Mouse (Mus musculus) limb, embryonic 13.5 days (tissue): ENCODE measurements around the gene Afap1. TPM values are rescaled to one million over a fixed set of nuclear protein-coding genes. Genes with fewer than 3 reads are reported as not detected.

Experiments
- ATAC-seq: fragments of 200-750 bp; cut with Nextera tagmentation; 2 replicates; pipeline ENCODE4 v1.8.0; 2017; ENCODE audit warnings: low read depth, moderate number of reproducible peaks, moderate TSS enrichment; ENCODE audit not compliant: low FRiP score
- H3K27ac ChIP-seq: fragments of 300-500 bp; sonication (generic); 2 replicates; pipeline ENCODE4 v1.5.1; 2015; ENCODE audit warnings: inconsistent platforms, mild to moderate bottlenecking, moderate library complexity
- H3K27me3 ChIP-seq: fragments of 300-500 bp; sonication (generic); 2 replicates; pipeline ENCODE4 v1.6.1; 2015; ENCODE audit warnings: mild to moderate bottlenecking, inconsistent platforms
- H3K36me3 ChIP-seq: fragments of 300-500 bp; sonication (generic); 2 replicates; pipeline ENCODE4 v1.6.1; 2015; ENCODE audit warnings: inconsistent platforms, mild to moderate bottlenecking, moderate library complexity
- H3K4me1 ChIP-seq: fragments of 300-500 bp; sonication (generic); 2 replicates; pipeline ENCODE4 v1.6.1; 2015; ENCODE audit warnings: inconsistent platforms
- H3K4me2 ChIP-seq: fragments of 300-500 bp; sonication (generic); replicated peaks from 2 replicates; pipeline ENCODE4 v1.6.1; 2015; ENCODE audit warnings: inconsistent platforms, mild to moderate bottlenecking, moderate library complexity
- H3K4me3 ChIP-seq: fragments of 300-500 bp; sonication (generic); 2 replicates; pipeline ENCODE4 v1.5.1; 2015; ENCODE audit warnings: moderate library complexity, mild to moderate bottlenecking, inconsistent platforms
- H3K9ac ChIP-seq: fragments of 300-500 bp; sonication (generic); 2 replicates; pipeline ENCODE4 v1.6.1; 2015; ENCODE audit warnings: mild to moderate bottlenecking, inconsistent platforms
- H3K9me3 ChIP-seq: fragments of 300-500 bp; sonication (generic); 2 replicates; pipeline ENCODE4 v1.6.1; 2016; ENCODE audit warnings: inconsistent platforms
- WGBS: fragments of 180-500 bp; shearing (Covaris S2); methylation state at CpG from one replicate; pipeline ENCODE4 v1.1.7; 2015; 5-methylcytosine and 5-hydroxymethylcytosine counted together
- polyA plus RNA-seq: library from polyadenylated mRNA; unstranded; fragments of >200 nt; fragmentation: Nextera tagmentation; extraction: Ambion mirVana; gene quantifications from 2 replicates; pipeline ENCODE4 v1.2.1, GENCODE M21; 2015

Gene Afap1
- polyA plus RNA-seq, 1 experiment from 2014 or later: 22.1 TPM

DNA sequence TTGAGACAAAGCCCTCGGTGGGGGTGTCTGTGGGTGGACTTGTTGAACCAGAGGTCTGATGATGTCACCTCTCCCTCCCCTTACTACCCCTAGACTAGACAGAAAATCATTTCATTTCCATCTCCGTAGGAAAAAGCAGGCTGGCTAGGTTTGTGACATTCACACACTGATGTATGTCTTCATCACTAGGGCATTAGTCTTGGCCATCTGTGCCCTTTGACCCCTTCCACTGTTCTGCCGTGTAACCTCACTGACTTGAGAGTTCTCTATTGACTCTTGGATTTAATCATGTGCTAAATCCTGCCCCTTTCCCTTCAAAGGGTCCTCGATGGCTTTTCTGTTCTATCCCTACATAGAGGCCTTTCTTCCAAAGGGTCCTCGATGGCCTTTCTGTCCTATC lies 71.9 kb downstream of the Afap1 start:
- Histone ChIP-seq H3K27me3 (no peaks in the 10 kb centered on the region), H3K36me3 (peaks cover 98% of the 10 kb centered on the region), H3K9ac (no peak overlapping the region), H3K4me2 (no peak overlapping the region), H3K27ac (no peak overlapping the region), H3K4me3 (no peak overlapping the region), H3K4me1 (peaks cover 4% of the 10 kb centered on the region), H3K9me3 (0 out of 2 replicates have a peak, but pooled peaks cover 4% of the 10 kb centered on the region)
- WGBS: 49% methylated on average over 5 of the region's 5 CpGs
- ATAC-seq: no peak

DNA sequence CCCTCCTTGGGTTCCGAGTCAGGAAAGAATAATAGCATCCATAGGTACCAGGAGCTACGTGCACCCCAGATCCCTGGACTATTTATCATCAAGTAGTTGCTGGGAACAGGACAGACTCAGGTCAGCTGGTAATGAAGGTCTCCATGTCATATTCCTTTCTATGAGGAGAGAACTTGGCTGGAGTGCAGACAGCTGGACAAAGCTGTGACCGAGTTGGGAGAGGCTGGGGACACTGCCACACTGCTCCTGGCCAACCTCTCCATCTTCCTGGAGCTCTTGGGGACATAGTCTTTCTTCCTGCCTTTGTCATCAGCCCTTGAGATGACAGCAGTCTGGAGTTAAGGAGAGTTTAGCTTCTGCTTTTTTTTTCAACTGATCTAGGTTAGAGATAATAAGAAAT lies 76.7 kb downstream of the Afap1 start:
- 0 out of 2 replicates have a peak, but pooled peaks cover 4% of the 10 kb centered on the region for H3K9me3 ChIP-seq
- peaks cover 73% of the 10 kb centered on the region for H3K36me3 ChIP-seq
- no peak for ATAC-seq
- no peak overlapping the region for H3K4me3 ChIP-seq
- no peak overlapping the region for H3K27ac ChIP-seq
- peaks cover 17% of the 10 kb centered on the region for H3K4me1 ChIP-seq
- no peak overlapping the region for H3K9ac ChIP-seq
- 83% methylated on average over 3 of the region's 3 CpGs for WGBS
- no peaks in the 10 kb centered on the region for H3K27me3 ChIP-seq
- H3K4me2 ChIP-seq: no peak overlapping the region

DNA sequence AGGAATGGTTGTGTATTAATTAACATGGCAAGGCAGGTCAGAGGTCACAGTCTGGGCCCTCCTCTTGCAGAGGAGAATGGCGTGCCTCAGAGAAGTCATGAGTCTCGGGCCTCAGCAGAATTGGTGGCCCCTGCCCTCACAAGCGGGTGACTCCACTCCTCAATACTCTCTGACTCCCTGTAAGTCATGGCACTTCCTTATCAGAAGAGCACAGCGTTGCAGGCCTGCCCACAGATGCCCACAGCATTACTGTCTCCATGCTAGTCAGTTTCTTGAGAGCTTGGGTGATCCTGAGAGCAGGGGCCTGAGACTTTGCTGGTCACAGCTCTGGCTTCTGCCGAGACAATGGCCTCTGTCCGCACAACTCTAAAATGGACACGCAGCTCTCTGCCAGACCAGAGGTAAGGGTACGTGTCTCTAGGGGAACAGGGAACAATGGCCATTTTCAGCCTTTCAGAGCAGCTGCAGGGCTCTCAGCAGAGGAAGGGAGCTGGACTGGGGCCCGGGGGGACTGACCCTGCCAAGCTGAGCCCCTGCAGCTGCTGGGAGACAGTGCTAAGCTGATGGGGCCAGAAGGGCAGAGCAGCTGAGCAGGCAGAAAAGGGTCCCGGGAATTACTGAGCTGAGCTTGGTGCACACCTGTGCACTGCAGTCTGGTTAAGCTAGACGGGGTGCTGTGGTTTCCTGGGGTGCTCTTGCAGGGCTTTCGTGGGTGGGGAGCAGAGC lies 77.4 kb downstream of the Afap1 start:
- Histone ChIP-seq H3K27ac (no peak overlapping the region; the same call in 1 of the 2 replicates), H3K4me1 (peaks cover 17% of the 10 kb centered on the region), H3K4me2 (no peak overlapping the region), H3K4me3 (no peak overlapping the region), H3K9me3 (0 out of 2 replicates have a peak, but pooled peaks cover 4% of the 10 kb centered on the region), H3K9ac (no peak overlapping the region), H3K27me3 (no peaks in the 10 kb centered on the region), H3K36me3 (peaks cover 69% of the 10 kb centered on the region)
- WGBS: 76% methylated on average over 12 of the region's 12 CpGs
- ATAC-seq: peak; percentile 30; the same call in 1 of the 2 replicates

DNA sequence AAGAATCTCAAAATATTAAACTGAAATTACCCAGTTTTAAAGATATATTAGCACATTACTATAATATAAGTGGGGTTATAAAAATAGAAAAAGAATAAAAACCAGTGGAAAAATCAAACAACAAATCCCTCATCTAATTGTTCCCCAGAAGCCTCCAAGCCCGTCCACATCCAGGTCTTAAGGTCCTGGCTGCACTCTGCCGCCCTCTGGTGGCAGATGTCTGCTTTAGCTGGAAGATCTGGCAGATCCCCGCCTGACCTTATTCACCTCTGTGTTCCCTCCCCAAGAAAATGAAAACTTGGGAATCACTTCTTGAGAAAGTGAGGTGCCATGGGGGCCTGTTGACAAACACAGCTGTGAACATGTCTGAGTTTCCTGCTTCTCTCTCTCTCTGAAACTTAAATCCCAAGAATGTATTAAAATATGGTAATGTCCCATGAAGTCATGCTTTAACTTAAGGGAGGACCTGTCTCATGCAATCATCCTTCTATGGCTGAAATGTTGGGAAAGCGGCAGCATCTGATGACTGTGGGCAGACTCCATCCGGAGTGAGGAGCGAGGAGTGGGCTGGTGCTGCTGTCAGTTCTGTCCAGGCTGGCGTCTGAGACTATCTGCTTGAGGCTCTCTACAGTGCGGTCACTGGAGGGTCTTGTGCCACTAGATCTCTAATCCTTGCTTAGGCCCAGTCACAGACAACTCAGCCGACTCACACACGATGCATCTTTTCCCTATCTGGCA lies 78.9 kb downstream of the Afap1 start:
- WGBS: 65% methylated on average over 10 of the region's 10 CpGs
- H3K9ac ChIP-seq: no peak overlapping the region
- H3K4me1 ChIP-seq: peaks cover 17% of the 10 kb centered on the region
- H3K36me3 ChIP-seq: peaks cover 66% of the 10 kb centered on the region
- no peak overlapping the region for H3K4me2 ChIP-seq
- no peak for ATAC-seq
- no peak overlapping the region for H3K4me3 ChIP-seq
- H3K27ac ChIP-seq: no peak overlapping the region
- H3K9me3 ChIP-seq: no peaks in the 10 kb centered on the region
- no peaks in the 10 kb centered on the region for H3K27me3 ChIP-seq

DNA sequence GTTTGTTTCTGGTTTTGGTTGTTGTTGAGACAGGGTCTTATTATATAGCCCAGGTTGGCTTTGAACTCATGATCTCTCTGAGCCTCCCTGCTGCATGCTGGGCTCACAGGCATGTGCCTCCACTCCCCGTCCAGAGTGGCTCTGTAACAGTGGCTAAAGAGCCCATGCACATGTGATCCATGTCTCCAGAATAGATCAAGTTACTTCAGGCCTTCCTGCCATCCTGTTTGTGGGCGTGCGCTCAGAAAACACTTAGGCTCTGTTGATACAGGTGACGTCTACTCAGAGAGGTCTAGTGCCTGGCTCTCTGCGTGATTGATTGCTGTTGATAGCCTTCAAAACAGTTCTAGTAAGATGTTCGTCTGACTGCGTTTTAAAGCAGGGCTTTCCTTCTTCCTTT lies 79.6 kb downstream of the Afap1 start:
- Histone ChIP-seq H3K27ac (0 out of 2 replicates have a peak overlapping the region, but pooled peaks have one; percentile 2), H3K9me3 (no peaks in the 10 kb centered on the region), H3K36me3 (peaks cover 66% of the 10 kb centered on the region), H3K4me1 (peaks cover 17% of the 10 kb centered on the region), H3K27me3 (no peaks in the 10 kb centered on the region), H3K9ac (no peak overlapping the region), H3K4me3 (no peak overlapping the region), H3K4me2 (no peak overlapping the region)
- ATAC-seq: no peak
- 59% methylated on average over 7 of the region's 7 CpGs for WGBS

DNA sequence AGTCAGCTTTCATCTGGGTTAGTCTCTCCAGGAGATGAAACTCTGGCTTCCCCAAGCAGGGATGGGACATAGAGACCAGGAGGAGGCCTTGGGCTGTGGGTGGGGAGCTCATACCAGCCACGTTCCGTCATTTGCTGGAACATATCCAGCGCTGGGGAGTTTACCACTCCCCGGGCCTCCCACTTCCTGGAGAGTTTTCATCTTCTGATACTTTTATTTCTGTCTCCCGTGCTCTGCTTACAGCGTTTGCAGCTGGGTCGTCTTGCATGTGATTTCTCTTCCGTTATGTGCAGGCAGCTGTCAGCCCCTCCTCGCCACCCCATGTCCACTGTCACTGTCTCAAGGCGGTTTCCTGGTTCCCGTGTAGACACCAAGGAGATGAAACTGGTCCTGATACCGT lies 80.7 kb downstream of the Afap1 start:
- Histone ChIP-seq H3K4me2 (no peak overlapping the region), H3K36me3 (peaks cover 62% of the 10 kb centered on the region), H3K9ac (peak overlapping the region; percentile 31; the same call in 1 of the 2 replicates), H3K4me3 (no peak overlapping the region), H3K9me3 (0 out of 2 replicates have a peak, but pooled peaks cover 1% of the 10 kb centered on the region), H3K27ac (peak overlapping the region; percentile 58; the same call in 1 of the 2 replicates), H3K4me1 (peaks cover 17% of the 10 kb centered on the region), H3K27me3 (no peaks in the 10 kb centered on the region)
- ATAC-seq: peak; percentile 66
- 59% methylated on average over 12 of the region's 12 CpGs for WGBS

DNA sequence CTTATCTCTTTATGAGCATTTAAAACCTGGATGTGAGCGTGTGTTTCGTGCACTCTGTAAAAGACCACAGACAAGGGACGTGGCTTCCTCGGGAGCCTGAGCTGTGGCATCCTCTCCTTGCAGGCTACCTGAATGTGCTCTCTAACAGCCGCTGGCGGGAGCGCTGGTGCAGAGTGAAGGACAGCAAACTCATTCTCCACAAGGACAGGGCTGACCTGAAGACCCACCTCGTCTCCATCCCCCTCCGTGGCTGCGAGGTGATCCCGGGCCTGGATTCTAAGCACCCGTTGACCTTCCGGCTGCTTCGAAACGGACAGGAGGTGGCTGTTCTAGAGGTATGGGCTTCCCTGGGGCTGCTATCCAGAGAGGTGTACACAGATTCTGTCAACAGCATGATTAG lies 81.1 kb downstream of the Afap1 start:
- Histone ChIP-seq H3K9ac (no peak overlapping the region), H3K27ac (peak overlapping the region; percentile 58; the same call in 1 of the 2 replicates), H3K4me1 (peaks cover 17% of the 10 kb centered on the region), H3K4me3 (no peak overlapping the region), H3K9me3 (0 out of 2 replicates have a peak, but pooled peaks cover 4% of the 10 kb centered on the region), H3K36me3 (peaks cover 62% of the 10 kb centered on the region), H3K27me3 (no peaks in the 10 kb centered on the region), H3K4me2 (no peak overlapping the region)
- WGBS: 89% methylated on average over 15 of the region's 15 CpGs
- no peak for ATAC-seq

DNA sequence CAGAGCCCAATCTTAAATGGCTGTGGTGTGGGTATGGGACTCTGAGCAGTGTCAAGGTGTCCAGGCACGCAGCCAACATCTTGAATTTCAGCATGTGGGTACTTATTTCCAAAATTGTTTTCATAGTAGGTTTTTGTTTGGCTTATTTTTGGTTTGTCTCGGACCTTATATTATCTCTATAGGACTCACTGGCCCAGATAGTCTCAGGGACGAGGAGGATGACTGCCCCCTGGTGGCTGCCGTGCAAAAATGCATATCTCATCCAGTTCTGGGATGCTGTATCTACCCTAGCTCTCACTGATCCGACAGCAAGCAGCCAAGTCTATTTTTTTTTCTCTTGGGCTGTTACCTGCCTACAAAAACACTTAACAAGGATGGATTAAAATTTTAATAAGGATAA lies 82.6 kb downstream of the Afap1 start:
- H3K27ac ChIP-seq: no peak overlapping the region
- peaks cover 49% of the 10 kb centered on the region for H3K36me3 ChIP-seq
- H3K9ac ChIP-seq: no peak overlapping the region
- 0 out of 2 replicates have a peak, but pooled peaks cover 4% of the 10 kb centered on the region for H3K9me3 ChIP-seq
- H3K27me3 ChIP-seq: no peaks in the 10 kb centered on the region
- WGBS: 19% methylated on average over 5 of the region's 5 CpGs
- H3K4me2 ChIP-seq: no peak overlapping the region
- no peak overlapping the region for H3K4me3 ChIP-seq
- ATAC-seq: no peak
- peaks cover 29% of the 10 kb centered on the region for H3K4me1 ChIP-seq

DNA sequence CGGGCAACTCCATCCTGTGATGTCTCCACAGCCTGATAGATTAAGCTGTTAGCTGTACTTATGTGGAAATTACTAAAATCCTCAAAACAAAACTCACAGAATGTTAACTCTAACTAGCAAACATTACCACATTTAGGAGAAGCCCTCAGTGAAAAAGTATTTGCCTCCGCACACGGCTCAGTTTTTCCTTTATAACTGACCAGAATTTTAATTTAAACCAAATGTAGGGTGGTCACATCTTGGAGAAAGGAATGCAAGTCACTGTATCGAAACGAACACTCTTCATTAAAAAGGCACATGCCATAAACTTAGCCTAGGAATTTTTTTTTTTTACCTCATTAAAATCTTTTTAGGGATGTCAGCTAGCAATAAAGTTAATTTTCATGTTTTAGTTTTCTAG lies 87.4 kb downstream of the Afap1 start:
- Histone ChIP-seq H3K9ac (0 out of 2 replicates have a peak overlapping the region, but pooled peaks have one; percentile 9), H3K27me3 (no peaks in the 10 kb centered on the region), H3K36me3 (peaks cover 64% of the 10 kb centered on the region), H3K4me1 (peaks cover 23% of the 10 kb centered on the region), H3K4me2 (0 out of 2 replicates have a peak overlapping the region, but pooled peaks have one; percentile 2), H3K4me3 (no peak overlapping the region), H3K27ac (peak overlapping the region; percentile 52), H3K9me3 (0 out of 2 replicates have a peak, but pooled peaks cover 4% of the 10 kb centered on the region)
- WGBS: 30% methylated on average over 5 of the region's 5 CpGs
- no peak for ATAC-seq

DNA sequence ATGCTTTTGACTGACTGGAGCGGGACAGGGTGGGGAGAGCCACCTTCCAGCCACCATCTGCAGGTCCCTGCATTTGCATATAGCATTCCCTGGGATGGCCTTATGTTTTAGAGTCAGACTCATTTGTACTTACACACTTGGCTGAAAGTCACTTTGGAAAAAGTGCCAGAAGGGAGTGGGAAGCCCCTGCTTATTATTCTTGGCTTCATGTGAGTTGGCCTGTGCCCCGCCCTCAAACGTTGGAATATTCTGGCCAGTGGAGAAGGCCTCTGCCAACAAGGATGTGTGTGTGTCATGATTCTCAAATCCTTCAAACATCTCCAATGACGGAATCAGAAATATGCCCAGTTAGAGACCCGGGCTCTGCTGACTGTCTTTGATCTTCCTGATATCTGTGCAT lies 88.2 kb downstream of the Afap1 start:
- Histone ChIP-seq H3K9me3 (0 out of 2 replicates have a peak, but pooled peaks cover 4% of the 10 kb centered on the region), H3K36me3 (peaks cover 63% of the 10 kb centered on the region), H3K4me2 (no peak overlapping the region), H3K4me1 (peaks cover 23% of the 10 kb centered on the region), H3K27ac (no peak overlapping the region; the same call in 1 of the 2 replicates), H3K4me3 (no peak overlapping the region), H3K9ac (no peak overlapping the region), H3K27me3 (no peaks in the 10 kb centered on the region)
- ATAC-seq: no peak
- 78% methylated on average over 5 of the region's 5 CpGs for WGBS

DNA sequence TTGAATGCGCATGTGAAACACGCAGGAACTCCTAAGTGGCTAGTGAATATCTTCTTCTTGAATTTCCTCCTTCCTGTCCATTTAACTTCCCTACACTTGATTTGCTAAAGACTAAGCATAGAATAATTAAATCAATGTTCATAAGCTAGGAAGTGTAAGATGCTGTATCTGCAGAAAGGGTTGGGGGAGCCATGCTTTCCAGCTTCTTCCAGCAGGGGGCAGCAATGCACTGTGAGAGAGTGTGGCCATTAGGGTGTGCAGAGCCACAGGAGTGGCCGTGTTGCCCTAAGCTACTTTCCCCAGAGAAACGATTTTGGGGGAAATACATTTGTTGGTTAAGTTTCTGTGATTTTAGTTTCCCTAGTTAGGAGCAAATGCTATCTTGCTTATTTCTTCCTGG lies 88.9 kb downstream of the Afap1 start:
- peaks cover 23% of the 10 kb centered on the region for H3K4me1 ChIP-seq
- no peak overlapping the region for H3K4me3 ChIP-seq
- H3K27ac ChIP-seq: no peak overlapping the region
- peak; percentile 54; the same call in 1 of the 2 replicates for ATAC-seq
- no peak overlapping the region for H3K9ac ChIP-seq
- H3K9me3 ChIP-seq: 0 out of 2 replicates have a peak, but pooled peaks cover 4% of the 10 kb centered on the region
- peaks cover 63% of the 10 kb centered on the region for H3K36me3 ChIP-seq
- WGBS: 37% methylated on average over 4 of the region's 4 CpGs
- no peak overlapping the region for H3K4me2 ChIP-seq
- H3K27me3 ChIP-seq: no peaks in the 10 kb centered on the region

DNA sequence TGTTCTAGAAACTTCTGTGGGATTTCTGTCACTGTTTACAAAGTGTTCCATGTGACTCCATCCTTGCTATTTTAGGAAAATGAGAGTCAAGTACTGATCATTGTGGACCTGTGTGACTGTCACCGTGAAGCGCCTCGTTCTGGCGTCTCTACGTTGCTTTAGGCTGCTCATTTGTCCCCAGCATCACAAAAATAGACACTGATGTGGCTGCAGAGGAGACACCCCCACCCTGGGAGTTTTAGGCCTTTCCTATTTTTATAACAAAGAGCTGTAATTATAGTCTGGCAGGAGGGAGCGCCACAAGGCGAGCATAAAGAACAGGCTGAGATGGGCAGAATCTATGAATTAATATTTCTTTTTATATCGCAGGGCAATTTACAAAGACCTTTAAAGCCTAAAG lies 92.5 kb downstream of the Afap1 start:
- ATAC-seq: no peak

More for the DNA sequence above, 92.5 kb downstream of the Afap1 start:
- Histone ChIP-seq H3K36me3 (peaks cover 78% of the 10 kb centered on the region), H3K4me2 (no peak overlapping the region), H3K4me3 (no peak overlapping the region), H3K9ac (no peak overlapping the region), H3K27me3 (no peaks in the 10 kb centered on the region), H3K4me1 (peaks cover 11% of the 10 kb centered on the region), H3K9me3 (no peaks in the 10 kb centered on the region), H3K27ac (no peak overlapping the region)
- WGBS: 92% methylated on average over 8 of the region's 8 CpGs
